Mouse (Mus musculus): ENCODE data around the gene E330021D16Rik. TPM values are rescaled to one million over a fixed set of nuclear protein-coding genes. Genes with fewer than 3 reads are reported as not detected.

The E330021D16Rik gene
- total RNA-seq, 2 experiments from 2014 or later, result not detected

GRCm38 (mm10) chr6:136423201-136423600 is 7.8 kb upstream of the E330021D16Rik start:
- intact Hi-C loops (cut with DNase I), result loop anchor here (2.0 to 5.0 kb wide), 4 partner anchors 42 to 319 kb away; no protein-coding TSS in a partner anchor
- DNase-seq (ENCODE audit: low spot score), result no peak

GRCm38 (mm10) chr6:136422084-136422853 is 6.9 kb upstream of the E330021D16Rik start:
- intact Hi-C loops (cut with DNase I), result loop anchor here (1.0 to 5.0 kb wide), 6 partner anchors 43 to 320 kb away; no protein-coding TSS in a partner anchor
- no peak for DNase-seq (ENCODE audit: low spot score)

GRCm38 (mm10) chr6:136421059-136421458 is 5.7 kb upstream of the E330021D16Rik start:
- intact Hi-C loops (cut with DNase I), result loop anchor here (5.0 kb wide), 1 partner anchor 321 kb away; no protein-coding TSS in a partner anchor
- DNase-seq (ENCODE audit: low spot score), result no peak

GRCm38 (mm10) chr6:136418889-136419835 is 3.8 kb upstream of the E330021D16Rik start:
- intact Hi-C loops (cut with DNase I), result no loop called here
- no peak for DNase-seq (ENCODE audit: low spot score)

GRCm38 (mm10) chr6:136418333-136418848 is 3.0 kb upstream of the E330021D16Rik start:
- intact Hi-C loops (cut with DNase I), result no loop called here

GRCm38 (mm10) chr6:136417864-136418263 is 2.5 kb upstream of the E330021D16Rik start:
- no peak for DNase-seq (ENCODE audit: low spot score)
- intact Hi-C loops (cut with DNase I), result no loop called here

More at GRCm38 (mm10) chr6:136418333-136418848, 3.0 kb upstream of the E330021D16Rik start:
- DNase-seq (ENCODE audit: low spot score), result no peak

- DNase-seq (ENCODE audit: low spot score), result no peak
- intact Hi-C loops (cut with DNase I), result no loop called here
Measured at GRCm38 (mm10) chr6:136413856-136414362, 1.5 kb downstream of the E330021D16Rik start.

GRCm38 (mm10) chr6:136407608-136408192 is 7.7 kb downstream of the E330021D16Rik start:
- DNase-seq (ENCODE audit: low spot score), result no peak
- intact Hi-C loops (cut with DNase I), result no loop called here

- DNase-seq (ENCODE audit: low spot score), result no peak
- intact Hi-C loops (cut with DNase I), result no loop called here
Measured at GRCm38 (mm10) chr6:136396860-136397259, 18.5 kb downstream of the E330021D16Rik start.

GRCm38 (mm10) chr6:136390262-136390661 is 25.1 kb downstream of the E330021D16Rik start:
- intact Hi-C loops (cut with DNase I), result no loop called here
- no peak for DNase-seq (ENCODE audit: low spot score)

GRCm38 (mm10) chr6:136385287-136385686 is 30.1 kb downstream of the E330021D16Rik start:
- intact Hi-C loops (cut with DNase I), result no loop called here
- no peak for DNase-seq (ENCODE audit: low spot score)

- intact Hi-C loops (cut with DNase I), result no loop called here
- no peak for DNase-seq (ENCODE audit: low spot score)
Measured at GRCm38 (mm10) chr6:136383218-136383617, 32.2 kb downstream of the E330021D16Rik start.

GRCm38 (mm10) chr6:136376097-136376496 is 39.3 kb downstream of the E330021D16Rik start:
- no peak for DNase-seq (ENCODE audit: low spot score)
- intact Hi-C loops (cut with DNase I), result no loop called here

GRCm38 (mm10) chr6:136364430-136365098 is 50.8 kb downstream of the E330021D16Rik start:
- intact Hi-C loops (cut with DNase I), result no loop called here

GRCm38 (mm10) chr6:136364008-136364407 is 51.4 kb downstream of the E330021D16Rik start:
- intact Hi-C loops (cut with DNase I), result no loop called here
- no peak for DNase-seq (ENCODE audit: low spot score)

More at GRCm38 (mm10) chr6:136364430-136365098, 50.8 kb downstream of the E330021D16Rik start:
- no peak for DNase-seq (ENCODE audit: low spot score)

GRCm38 (mm10) chr6:136363313-136363712 is 52.1 kb downstream of the E330021D16Rik start:
- no peak for DNase-seq (ENCODE audit: low spot score)
- intact Hi-C loops (cut with DNase I), result no loop called here

- DNase-seq (ENCODE audit: low spot score), result no peak
- intact Hi-C loops (cut with DNase I), result no loop called here
Measured at GRCm38 (mm10) chr6:136358471-136358870, 56.9 kb downstream of the E330021D16Rik start.

GRCm38 (mm10) chr6:136353399-136354184 is 61.8 kb downstream of the E330021D16Rik start:
- DNase-seq (ENCODE audit: low spot score), result no peak
- intact Hi-C loops (cut with DNase I), result loop anchor here (2.0 kb wide), 2 partner anchors 447 to 909 kb away; no protein-coding TSS in a partner anchor

Measured in heart, postnatal 25 days (tissue).